ENCODE assay signal across 8 mouse cellular contexts in genomic region chr5:24952212-24952611, GRCm38 (mm10).
"Had no signal": no experiment of that assay in that cellular context is flagged by ENCODE, and none has a peak within 500 bp of the region (broad histone marks: within the 10 kb centered on the region; RNA-seq: fewer than 3 reads in every experiment).

No protein-coding gene starts in this region.

- H3K36me3 ChIP-seq: limb, embryonic 13.5 days; liver, embryonic 13.5 days; midbrain, embryonic 12.5 days had no signal

- H3K27me3 ChIP-seq: limb, embryonic 13.5 days; liver, embryonic 13.5 days; midbrain, embryonic 12.5 days had no signal

- H3K4me3 ChIP-seq: limb, embryonic 13.5 days; liver, embryonic 13.5 days; midbrain, embryonic 12.5 days had no signal

- H3K27ac ChIP-seq: hindbrain, embryonic 14.5 days; kidney, postnatal 0 days; limb, embryonic 13.5 days; liver, embryonic 13.5 days; midbrain, embryonic 12.5 days had no signal

- H3K4me1 ChIP-seq: liver, embryonic 13.5 days had no signal

- H3K4me2 ChIP-seq: hindbrain, embryonic 14.5 days; limb, embryonic 13.5 days; liver, embryonic 13.5 days; midbrain, embryonic 12.5 days had no signal

- DNase-seq: left cerebral cortex, postnatal 4 days; liver, embryonic 13.5 days; lung, adult 18-20 months; right cerebral cortex, postnatal 14 days had no signal

- H3K9me3 ChIP-seq: limb, embryonic 13.5 days; liver, embryonic 13.5 days; midbrain, embryonic 12.5 days had no signal

- H3K9ac ChIP-seq: hindbrain, embryonic 14.5 days; limb, embryonic 13.5 days; liver, embryonic 13.5 days; midbrain, embryonic 12.5 days had no signal
